Mouse (Mus musculus): ENCODE results near the gene Rsrc1. TPM values are rescaled to one million over a fixed set of nuclear protein-coding genes. Genes with fewer than 3 reads are reported as not detected.
"Not testable (repeated sequence)": the region's sequence is repeated elsewhere in the genome, so short reads cannot be mapped to it uniquely, and the experiment has no call there.

Gene Rsrc1
- polyA plus RNA-seq, 1 experiment, result 12.9 TPM

DNA sequence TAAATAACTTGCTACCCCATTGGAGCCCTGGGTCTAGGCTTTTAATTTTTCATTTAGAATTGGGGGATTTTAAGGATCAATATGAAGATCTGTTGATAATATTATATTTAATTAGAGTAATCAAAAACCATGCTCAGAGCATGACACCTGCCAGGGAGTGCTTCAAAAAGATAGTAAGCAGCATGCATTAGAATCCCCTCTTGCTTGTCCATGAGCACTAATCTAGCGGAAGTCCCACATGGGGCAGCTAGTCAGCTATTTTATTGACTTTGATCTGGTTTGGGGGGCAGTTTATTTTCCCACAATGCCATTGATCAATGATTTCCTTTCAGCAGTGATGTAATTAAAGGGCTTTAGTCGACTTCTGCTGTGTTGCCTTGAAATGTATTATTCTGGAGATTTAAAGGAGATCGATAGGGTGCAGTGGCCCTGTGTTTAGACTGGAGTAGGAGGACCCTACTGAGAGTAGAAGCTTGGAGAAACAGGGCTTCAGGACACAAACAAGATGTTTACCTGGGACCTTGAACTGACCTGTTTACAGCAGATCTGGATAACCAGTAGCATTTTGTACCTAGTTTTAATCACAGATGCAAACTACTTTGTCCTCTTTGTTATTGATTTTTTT is 251.5 kb downstream of the Rsrc1 start:
- TF ChIP-seq E2F4 (IDR thresholded peaks at IDR 0.05; ENCODE audit: insufficient read depth), result no peak
- no peak for TF ChIP-seq MYOG (IDR thresholded peaks at IDR 0.05; ENCODE audit: control insufficient read depth in 1 of 3, insufficient read depth in 1 of 3, insufficient read length in 2 of 3, low read depth in 2 of 3)
- no peak for TF ChIP-seq REST (IDR thresholded peaks at IDR 0.05; ENCODE audit: insufficient read depth, insufficient read length)
- TF ChIP-seq CEBPB (IDR thresholded peaks at IDR 0.05; ENCODE audit: insufficient read depth, poor library complexity, severe bottlenecking), result no peak
- TF ChIP-seq SRF (IDR thresholded peaks at IDR 0.05; ENCODE audit: control insufficient read depth, insufficient read length, low read depth), result no peak
- TF ChIP-seq TCF12 (IDR thresholded peaks at IDR 0.05; ENCODE audit: insufficient read depth, poor library complexity, severe bottlenecking), result no peak
- no peak for TF ChIP-seq USF1 (IDR thresholded peaks at IDR 0.05; ENCODE audit: low read depth)
- TF ChIP-seq POLR2A (IDR thresholded peaks at IDR 0.05; ENCODE audit: insufficient read length, low read depth), result no peak
- TF ChIP-seq TCF3 (IDR thresholded peaks at IDR 0.05; ENCODE audit: insufficient read length, low read depth), result no peak
- no peak for TF ChIP-seq MAX (IDR thresholded peaks at IDR 0.05; ENCODE audit: low read depth)
- no peak for TF ChIP-seq POLR2AphosphoS2 (IDR thresholded peaks at IDR 0.05; ENCODE audit: insufficient read length, low read depth)
- no peak for TF ChIP-seq MYOD1 (IDR thresholded peaks at IDR 0.05; ENCODE audit: control insufficient read depth in 1 of 3, insufficient read length in 2 of 3, low read depth in 2 of 3)
- no peaks in the 10 kb centered on the region for H3K27me3 ChIP-seq (ENCODE audit: control insufficient read depth, insufficient read depth, insufficient read length)
- H3K4me2 ChIP-seq (ENCODE audit: low read depth), result no peak overlapping the region
- H3K4me3 ChIP-seq, result no peak overlapping the region
- H3K36me3 ChIP-seq (ENCODE audit: control insufficient read depth, insufficient read depth), result peaks cover 5% of the 10 kb centered on the region
- H3K79me2 ChIP-seq (ENCODE audit: control insufficient read depth, insufficient read depth), result no peaks in the 10 kb centered on the region
- H3ac ChIP-seq (ENCODE audit: control insufficient read depth, insufficient read length), result no peak overlapping the region

GRCm38 (mm10) chr3:67242451-67242850 is 261.3 kb downstream of the Rsrc1 start:
- not testable (repeated sequence) for H3ac ChIP-seq (ENCODE audit: control insufficient read depth, insufficient read length); H3K4me3 ChIP-seq; H3K4me2 ChIP-seq (ENCODE audit: low read depth); H3K27me3 ChIP-seq (ENCODE audit: control insufficient read depth, insufficient read depth, insufficient read length); H3K36me3 ChIP-seq (ENCODE audit: control insufficient read depth, insufficient read depth); H3K79me2 ChIP-seq (ENCODE audit: control insufficient read depth, insufficient read depth)

- Histone ChIP-seq H3K36me3 (ENCODE audit: control insufficient read depth, insufficient read depth) (no peaks in the 10 kb centered on the region), H3K79me2 (ENCODE audit: control insufficient read depth, insufficient read depth) (no peaks in the 10 kb centered on the region), H3K4me2 (ENCODE audit: low read depth) (no peak overlapping the region), H3K27me3 (ENCODE audit: control insufficient read depth, insufficient read depth, insufficient read length) (no peaks in the 10 kb centered on the region), H3ac (ENCODE audit: control insufficient read depth, insufficient read length) (no peak overlapping the region), H3K4me3 (no peak overlapping the region)
- no peak for TF ChIP-seq E2F4 (IDR thresholded peaks at IDR 0.05; ENCODE audit: insufficient read depth)
- TF ChIP-seq REST (IDR thresholded peaks at IDR 0.05; ENCODE audit: insufficient read depth, insufficient read length), result no peak
- no peak for TF ChIP-seq TCF12 (IDR thresholded peaks at IDR 0.05; ENCODE audit: insufficient read depth, poor library complexity, severe bottlenecking)
- no peak for TF ChIP-seq MYOG (IDR thresholded peaks at IDR 0.05; ENCODE audit: control insufficient read depth in 1 of 3, insufficient read depth in 1 of 3, insufficient read length in 2 of 3, low read depth in 2 of 3)
- TF ChIP-seq POLR2A (IDR thresholded peaks at IDR 0.05; ENCODE audit: insufficient read length, low read depth), result no peak
- no peak for TF ChIP-seq MYOD1 (IDR thresholded peaks at IDR 0.05; ENCODE audit: control insufficient read depth in 1 of 3, insufficient read length in 2 of 3, low read depth in 2 of 3)
- no peak for TF ChIP-seq POLR2AphosphoS2 (IDR thresholded peaks at IDR 0.05; ENCODE audit: insufficient read length, low read depth)
- no peak for TF ChIP-seq CEBPB (IDR thresholded peaks at IDR 0.05; ENCODE audit: insufficient read depth, poor library complexity, severe bottlenecking)
- no peak for TF ChIP-seq USF1 (IDR thresholded peaks at IDR 0.05; ENCODE audit: low read depth)
- TF ChIP-seq SRF (IDR thresholded peaks at IDR 0.05; ENCODE audit: control insufficient read depth, insufficient read length, low read depth), result no peak
- TF ChIP-seq MAX (IDR thresholded peaks at IDR 0.05; ENCODE audit: low read depth), result no peak
- no peak for TF ChIP-seq TCF3 (IDR thresholded peaks at IDR 0.05; ENCODE audit: insufficient read length, low read depth)
These were observed 286.3 kb downstream of the Rsrc1 start for GRCm38 (mm10) chr3:67267448-67267847.

- no peak overlapping the region for H3K4me3 ChIP-seq
- no peak overlapping the region for H3K4me2 ChIP-seq (ENCODE audit: low read depth)
- H3K27me3 ChIP-seq (ENCODE audit: control insufficient read depth, insufficient read depth, insufficient read length), result no peaks in the 10 kb centered on the region
- no peak overlapping the region for H3ac ChIP-seq (ENCODE audit: control insufficient read depth, insufficient read length)
- TF ChIP-seq MYOD1 (IDR thresholded peaks at IDR 0.05; ENCODE audit: control insufficient read depth in 1 of 3, insufficient read length in 2 of 3, low read depth in 2 of 3) (no peak), MYOG (IDR thresholded peaks at IDR 0.05; ENCODE audit: control insufficient read depth in 1 of 3, insufficient read depth in 1 of 3, insufficient read length in 2 of 3, low read depth in 2 of 3) (no peak), E2F4 (IDR thresholded peaks at IDR 0.05; ENCODE audit: insufficient read depth) (no peak), REST (IDR thresholded peaks at IDR 0.05; ENCODE audit: insufficient read depth, insufficient read length) (no peak), MAX (IDR thresholded peaks at IDR 0.05; ENCODE audit: low read depth) (no peak), POLR2AphosphoS2 (IDR thresholded peaks at IDR 0.05; ENCODE audit: insufficient read length, low read depth) (no peak), POLR2A (IDR thresholded peaks at IDR 0.05; ENCODE audit: insufficient read length, low read depth) (no peak), SRF (IDR thresholded peaks at IDR 0.05; ENCODE audit: control insufficient read depth, insufficient read length, low read depth) (no peak), CEBPB (IDR thresholded peaks at IDR 0.05; ENCODE audit: insufficient read depth, poor library complexity, severe bottlenecking) (no peak), TCF12 (IDR thresholded peaks at IDR 0.05; ENCODE audit: insufficient read depth, poor library complexity, severe bottlenecking) (no peak), TCF3 (IDR thresholded peaks at IDR 0.05; ENCODE audit: insufficient read length, low read depth) (no peak), USF1 (IDR thresholded peaks at IDR 0.05; ENCODE audit: low read depth) (no peak)
- H3K36me3 ChIP-seq (ENCODE audit: control insufficient read depth, insufficient read depth), result no peaks in the 10 kb centered on the region
- H3K79me2 ChIP-seq (ENCODE audit: control insufficient read depth, insufficient read depth), result no peaks in the 10 kb centered on the region
These were observed 298.6 kb downstream of the Rsrc1 start for GRCm38 (mm10) chr3:67279781-67280180.

GRCm38 (mm10) chr3:67280247-67280646 is 299.1 kb downstream of the Rsrc1 start:
- no peak overlapping the region for H3K4me3 ChIP-seq
- no peak for TF ChIP-seq MAX (IDR thresholded peaks at IDR 0.05; ENCODE audit: low read depth)
- TF ChIP-seq POLR2AphosphoS2 (IDR thresholded peaks at IDR 0.05; ENCODE audit: insufficient read length, low read depth), result no peak
- no peak for TF ChIP-seq SRF (IDR thresholded peaks at IDR 0.05; ENCODE audit: control insufficient read depth, insufficient read length, low read depth)
- no peak for TF ChIP-seq E2F4 (IDR thresholded peaks at IDR 0.05; ENCODE audit: insufficient read depth)
- no peak for TF ChIP-seq REST (IDR thresholded peaks at IDR 0.05; ENCODE audit: insufficient read depth, insufficient read length)
- TF ChIP-seq CEBPB (IDR thresholded peaks at IDR 0.05; ENCODE audit: insufficient read depth, poor library complexity, severe bottlenecking), result no peak
- no peak for TF ChIP-seq USF1 (IDR thresholded peaks at IDR 0.05; ENCODE audit: low read depth)
- TF ChIP-seq TCF3 (IDR thresholded peaks at IDR 0.05; ENCODE audit: insufficient read length, low read depth), result no peak
- no peak for TF ChIP-seq POLR2A (IDR thresholded peaks at IDR 0.05; ENCODE audit: insufficient read length, low read depth)
- TF ChIP-seq TCF12 (IDR thresholded peaks at IDR 0.05; ENCODE audit: insufficient read depth, poor library complexity, severe bottlenecking), result no peak
- no peak for TF ChIP-seq MYOG (IDR thresholded peaks at IDR 0.05; ENCODE audit: control insufficient read depth in 1 of 3, insufficient read depth in 1 of 3, insufficient read length in 2 of 3, low read depth in 2 of 3)
- no peak for TF ChIP-seq MYOD1 (IDR thresholded peaks at IDR 0.05; ENCODE audit: control insufficient read depth in 1 of 3, insufficient read length in 2 of 3, low read depth in 2 of 3)
- H3K27me3 ChIP-seq (ENCODE audit: control insufficient read depth, insufficient read depth, insufficient read length), result no peaks in the 10 kb centered on the region
- no peak overlapping the region for H3ac ChIP-seq (ENCODE audit: control insufficient read depth, insufficient read length)
- H3K36me3 ChIP-seq (ENCODE audit: control insufficient read depth, insufficient read depth), result no peaks in the 10 kb centered on the region
- H3K79me2 ChIP-seq (ENCODE audit: control insufficient read depth, insufficient read depth), result no peaks in the 10 kb centered on the region
- no peak overlapping the region for H3K4me2 ChIP-seq (ENCODE audit: low read depth)

All from myocyte (in vitro differentiated cells).